Mouse (Mus musculus) embryonic stem cell, embryonic (primary cell): Measurements from ENCODE around the gene Ubtf.

Source experiments
- CTCF ChIA-PET, 4 experiments: fragments of 300-600 bp in 2 of 4; fragments of 350-600 bp in 2 of 4; sonication (Branson Sonifier 250); formaldehyde crosslinking; loops; one replicate each; lab custom pipeline; 2022; ENCODE audit warnings: inconsistent platforms in 2 of 4; lab: Charles Lee
- POLR2A ChIA-PET, 4 experiments: fragments of 300-600 bp in 2 of 4; fragments of 350-600 bp in 2 of 4; sonication (Branson Sonifier 250); formaldehyde crosslinking; loops; one replicate each; lab custom pipeline; 2022; ENCODE audit warnings: antibody characterized with exemption in 4 of 4, inconsistent platforms in 1 of 4; lab: Charles Lee

Gene Ubtf

DNA sequence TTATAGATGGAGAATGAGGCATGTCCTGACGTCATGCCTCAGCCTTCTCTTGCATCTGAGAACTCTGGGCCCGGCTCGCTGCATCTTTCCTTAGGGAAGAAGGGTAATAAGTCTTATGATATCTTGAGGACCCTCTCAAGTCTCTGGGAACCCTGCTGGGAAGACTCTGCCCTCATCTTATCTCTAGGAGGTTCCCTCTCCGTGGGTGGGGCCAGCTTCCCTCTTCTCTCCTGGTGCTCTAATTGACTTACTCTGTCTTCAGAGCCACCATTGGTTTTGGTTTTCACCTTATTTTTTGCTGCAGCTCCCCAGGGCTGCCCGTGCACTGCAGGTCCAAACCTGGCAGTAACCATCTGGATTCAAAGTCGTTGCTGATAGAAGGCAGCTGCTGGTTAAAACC, 61.4 kb downstream of the Ubtf start:
- ChIA-PET POLR2A (interaction anchor here (0.6 to 6.8 kb wide), 31 partner anchors 8 to 330 kb away, joined by 3 to 57 read pairs (median 6); partner anchors contain the start of genes BC030867 (in 4 of the 4), Slc25a39 (in 3 of the 4), Asb16 (in 2 of the 4) and Grn (in 1 of the 4)), CTCF (interaction anchor here (0.7 to 14.7 kb wide), 38 partner anchors 8 to 283 kb away, joined by 3 to 224 read pairs (median 4); partner anchors contain the start of genes BC030867 (in 4 of the 4), Asb16 (in 3 of the 4), Grn (in 1 of the 4) and Tmub2 (in 1 of the 4))

- ChIA-PET POLR2A (interaction anchor here (0.6 to 6.8 kb wide), 35 partner anchors 9 to 330 kb away, joined by 3 to 57 read pairs (median 5); partner anchors contain the start of genes BC030867 (in 4 of the 4), Slc25a39 (in 3 of the 4), Asb16 (in 2 of the 4) and G6pc3 (in 1 of the 4)), CTCF (interaction anchor here (0.5 to 14.7 kb wide), 36 partner anchors 9 to 442 kb away, joined by 3 to 224 read pairs (median 4); partner anchors contain the start of genes Asb16 (in 3 of the 4), BC030867 (in 3 of the 4), Grn (in 1 of the 4) and Tmub2 (in 1 of the 4))
These were observed 62.0 kb downstream of the Ubtf start for GRCm38 (mm10) chr11:102257514-102257913.
